Comparison of ENCODE assay signal across 14 mouse cellular contexts in genomic region chr14:24757302-24757701, GRCm38 (mm10).
DNase-seq lines count a peak whose midpoint lies in the region; ATAC-seq and TF ChIP-seq lines count a peak whose summit lies in the region.
"Had no signal": no experiment of that assay in that cellular context is flagged by ENCODE, and none has a peak within 500 bp of the region (broad histone marks: within the 10 kb centered on the region; RNA-seq: fewer than 3 reads in every experiment).

No protein-coding gene starts in this region.

- WGBS in forebrain, postnatal 0 days, result 46% methylated on average over 1 of the region's 1 CpGs
- WGBS in forebrain, embryonic 14.5 days, result 64% methylated on average over 1 of the region's 1 CpGs
- WGBS in kidney, adult 2 months, result 56% methylated on average over 1 of the region's 1 CpGs
- WGBS in kidney, embryonic 16.5 days, result 67% methylated on average over 1 of the region's 1 CpGs
- WGBS in midbrain, postnatal 0 days, result 67% methylated on average over 1 of the region's 1 CpGs
- WGBS in midbrain, embryonic 13.5 days, result 82% methylated on average over 1 of the region's 1 CpGs

- ATAC-seq in forebrain, postnatal 0 days, result no peak
- no peak for ATAC-seq in forebrain, embryonic 14.5 days
- ATAC-seq in kidney, embryonic 16.5 days (ENCODE audit: low FRiP score, low TSS enrichment), result no peak
- ATAC-seq in midbrain, postnatal 0 days (ENCODE audit: low FRiP score), result no peak
- ATAC-seq in midbrain, embryonic 13.5 days, result no peak
- ATAC-seq: forebrain, embryonic 15.5 days had no signal

- no peak for TF ChIP-seq CTCF in forebrain, postnatal 0 days (IDR thresholded peaks at IDR 0.05; ENCODE audit: low read depth)
- no peak for TF ChIP-seq CTCF in kidney, adult 2 months (conservative IDR thresholded peaks at IDR 0.05; ENCODE audit: insufficient read depth, insufficient read length, low read depth, low read length)
- TF ChIP-seq CTCF in midbrain, postnatal 0 days (IDR thresholded peaks at IDR 0.05), result no peak

- no peak overlapping the region for H3K4me2 ChIP-seq in forebrain, postnatal 0 days (ENCODE audit: low read depth)
- no peak overlapping the region for H3K4me2 ChIP-seq in forebrain, embryonic 14.5 days (ENCODE audit: low read length)
- H3K4me2 ChIP-seq in kidney, embryonic 16.5 days (replicated peaks; ENCODE audit: low read depth, low read length), result no peak overlapping the region
- H3K4me2 ChIP-seq in midbrain, postnatal 0 days (ENCODE audit: low read depth, low read length, poor library complexity, severe bottlenecking), result no peak overlapping the region
- H3K4me2 ChIP-seq in midbrain, embryonic 13.5 days (replicated peaks), result no peak overlapping the region
- H3K4me2 ChIP-seq: embryonic facial prominence, embryonic 13.5 days; forebrain, embryonic 15.5 days; limb, embryonic 15.5 days had no signal

- H3K9ac ChIP-seq in forebrain, postnatal 0 days, result no peak overlapping the region
- H3K9ac ChIP-seq in forebrain, embryonic 14.5 days (ENCODE audit: low read length), result no peak overlapping the region
- H3K9ac ChIP-seq in kidney, embryonic 16.5 days (replicated peaks; ENCODE audit: low read length), result no peak overlapping the region
- H3K9ac ChIP-seq in midbrain, postnatal 0 days (replicated peaks; ENCODE audit: low read length, poor library complexity, severe bottlenecking), result no peak overlapping the region
- no peak overlapping the region for H3K9ac ChIP-seq in midbrain, embryonic 13.5 days (replicated peaks)
- H3K9ac ChIP-seq: embryonic facial prominence, embryonic 13.5 days; forebrain, embryonic 15.5 days; limb, embryonic 15.5 days had no signal

- TF ChIP-seq POLR2A in kidney, adult 2 months (IDR thresholded peaks at IDR 0.05; ENCODE audit: low read depth, low read length), result no peak

- H3K36me3 ChIP-seq in forebrain, postnatal 0 days (ENCODE audit: insufficient read depth), result no peaks in the 10 kb centered on the region
- H3K36me3 ChIP-seq in forebrain, embryonic 14.5 days (ENCODE audit: control insufficient read depth, insufficient read depth, low read length), result no peaks in the 10 kb centered on the region
- H3K36me3 ChIP-seq in kidney, adult 2 months (ENCODE audit: control insufficient read depth, insufficient read depth, low read length), result no peaks in the 10 kb centered on the region
- H3K36me3 ChIP-seq in kidney, embryonic 16.5 days (ENCODE audit: insufficient read depth, low read length), result no peaks in the 10 kb centered on the region
- no peaks in the 10 kb centered on the region for H3K36me3 ChIP-seq in midbrain, postnatal 0 days (ENCODE audit: insufficient read depth, low read length)
- no peaks in the 10 kb centered on the region for H3K36me3 ChIP-seq in midbrain, embryonic 13.5 days
- H3K36me3 ChIP-seq: embryonic facial prominence, embryonic 13.5 days; forebrain, embryonic 15.5 days; limb, embryonic 15.5 days had no signal

- no peaks in the 10 kb centered on the region for H3K9me3 ChIP-seq in forebrain, postnatal 0 days (ENCODE audit: low read length)
- H3K9me3 ChIP-seq in forebrain, embryonic 14.5 days (replicated peaks; ENCODE audit: control insufficient read depth, low read length), result no peaks in the 10 kb centered on the region
- H3K9me3 ChIP-seq in kidney, embryonic 16.5 days (ENCODE audit: low read length), result no peaks in the 10 kb centered on the region
- H3K9me3 ChIP-seq in midbrain, postnatal 0 days (ENCODE audit: low read length), result no peaks in the 10 kb centered on the region
- H3K9me3 ChIP-seq in midbrain, embryonic 13.5 days, result no peaks in the 10 kb centered on the region
- H3K9me3 ChIP-seq: embryonic facial prominence, embryonic 13.5 days; forebrain, embryonic 15.5 days; limb, embryonic 15.5 days had no signal

- no peak overlapping the region for H3K4me3 ChIP-seq in forebrain, postnatal 0 days (ENCODE audit: low read depth, low read length)
- H3K4me3 ChIP-seq in forebrain, embryonic 14.5 days (ENCODE audit: low read depth, low read length), result no peak overlapping the region
- no peak overlapping the region for H3K4me3 ChIP-seq in kidney, adult 2 months (ENCODE audit: insufficient read depth, low read depth, low read length)
- no peak overlapping the region for H3K4me3 ChIP-seq in kidney, embryonic 16.5 days (ENCODE audit: low read length)
- no peak overlapping the region for H3K4me3 ChIP-seq in midbrain, postnatal 0 days (ENCODE audit: low read depth, low read length)
- H3K4me3 ChIP-seq in midbrain, embryonic 13.5 days (replicated peaks), result no peak overlapping the region
- H3K4me3 ChIP-seq: embryonic facial prominence, embryonic 13.5 days; forebrain, embryonic 15.5 days; limb, embryonic 15.5 days had no signal

- H3K27me3 ChIP-seq in forebrain, postnatal 0 days (ENCODE audit: insufficient read depth, low read length), result no peaks in the 10 kb centered on the region
- H3K27me3 ChIP-seq in forebrain, embryonic 14.5 days (replicated peaks; ENCODE audit: control insufficient read depth, insufficient read depth, low read length), result no peaks in the 10 kb centered on the region
- no peaks in the 10 kb centered on the region for H3K27me3 ChIP-seq in kidney, adult 2 months (replicated peaks; ENCODE audit: control insufficient read depth, insufficient read depth, low read length)
- H3K27me3 ChIP-seq in kidney, embryonic 16.5 days (ENCODE audit: insufficient read depth, low read length), result no peaks in the 10 kb centered on the region
- H3K27me3 ChIP-seq in midbrain, postnatal 0 days (ENCODE audit: insufficient read depth, low read length), result no peaks in the 10 kb centered on the region
- no peaks in the 10 kb centered on the region for H3K27me3 ChIP-seq in midbrain, embryonic 13.5 days
- H3K27me3 ChIP-seq: embryonic facial prominence, embryonic 13.5 days; forebrain, embryonic 15.5 days; limb, embryonic 15.5 days had no signal

- H3K4me1 ChIP-seq in forebrain, postnatal 0 days (ENCODE audit: insufficient read depth), result peaks cover 10% of the 10 kb centered on the region; the same call in 1 of the 2 replicates
- H3K4me1 ChIP-seq in forebrain, embryonic 14.5 days (ENCODE audit: control insufficient read depth, insufficient read depth, low read length), result peaks cover 26% of the 10 kb centered on the region
- H3K4me1 ChIP-seq in kidney, adult 2 months (ENCODE audit: control insufficient read depth, insufficient read depth, low read length), result no peaks in the 10 kb centered on the region
- H3K4me1 ChIP-seq in kidney, embryonic 16.5 days (ENCODE audit: insufficient read depth, low read length), result peaks cover 11% of the 10 kb centered on the region; the same call in 1 of the 2 replicates
- peaks cover 7% of the 10 kb centered on the region; the same call in 1 of the 2 replicates for H3K4me1 ChIP-seq in midbrain, postnatal 0 days (ENCODE audit: insufficient read depth, low read length)
- peaks cover 35% of the 10 kb centered on the region for H3K4me1 ChIP-seq in midbrain, embryonic 13.5 days (replicated peaks)

- peak; percentile 40 for DNase-seq in forebrain, postnatal 0 days
- DNase-seq in forebrain, embryonic 14.5 days (ENCODE audit: low spot score), result no peak
- DNase-seq in kidney, adult 2 months, result peak; percentile 17
- DNase-seq in midbrain, postnatal 0 days (ENCODE audit: low spot score), result peak; percentile 44
- peak; percentile 59 for DNase-seq in lung, postnatal 14 days
- DNase-seq in spleen, adult 18-20 months, result no peak
- DNase-seq: cerebellum, adult 18-20 months; kidney, adult 11 months; layer of hippocampus, postnatal 36 days had no signal

- H3K27ac ChIP-seq in forebrain, postnatal 0 days (ENCODE audit: low read depth, low read length), result no peak overlapping the region
- H3K27ac ChIP-seq in forebrain, embryonic 14.5 days (ENCODE audit: low read depth, low read length), result no peak overlapping the region
- H3K27ac ChIP-seq in kidney, adult 2 months (ENCODE audit: insufficient read depth, low read depth, low read length), result no peak overlapping the region; the same call in 1 of the 2 replicates
- no peak overlapping the region for H3K27ac ChIP-seq in kidney, embryonic 16.5 days (ENCODE audit: low read length)
- H3K27ac ChIP-seq in midbrain, postnatal 0 days (ENCODE audit: low read depth, low read length), result no peak overlapping the region
- H3K27ac ChIP-seq in midbrain, embryonic 13.5 days, result no peak overlapping the region
- H3K27ac ChIP-seq: embryonic facial prominence, embryonic 13.5 days; forebrain, embryonic 15.5 days had no signal

Comparison
In these comparisons a context has a peak if more than half of its experiments do, and no peak if none do; other contexts are left out.
1. DNase-seq: peak in forebrain, postnatal 0 days (single experiment), kidney, adult 2 months (single experiment), midbrain, postnatal 0 days (single experiment) and lung, postnatal 14 days (single experiment); none in forebrain, embryonic 14.5 days (single experiment) and spleen, adult 18-20 months (0 of 2).